Mouse (Mus musculus) layer of hippocampus, adult 8-10 months (tissue): ENCODE data around the gene Sesn3. TPM values are rescaled to one million over a fixed set of nuclear protein-coding genes. Genes with fewer than 3 reads are reported as not detected.

Experiments
- total RNA-seq, 4 experiments: library from RNA; stranded (reverse); gene quantifications; 2 replicates each; pipeline ENCODE4 v1.2.4; 2022

Gene Sesn3
- total RNA-seq, 4 experiments from 2014 or later, result 57.5 to 84.9 (median 73.2) TPM

Other genes with a start within 250 kb of the Sesn3 start
- 10 to 100 TPM; 72.9 to 94.9 (median 82.4) TPM for gene Endod1, start 106.4 kb downstream of the Sesn3 start, total RNA-seq
- gene Kdm4d, start 225.4 kb downstream of the Sesn3 start, total RNA-seq, result 1 to 10 TPM; 1.3 to 2.1 (median 1.7) TPM
- 10 to 100 TPM; 83.2 to 96.0 (median 88.5) TPM for gene Cwc15, start 225.6 kb downstream of the Sesn3 start, total RNA-seq